Mouse (Mus musculus): ENCODE results near the gene Trim71. TPM values are rescaled to one million over a fixed set of nuclear protein-coding genes. Genes with fewer than 3 reads are reported as not detected.

Trim71 gene
- under 1 TPM; 0.69 TPM for total RNA-seq (2021)

GRCm38 (mm10) chr9:114563761-114564606, at the start of gene Trim71:
Gene Trim71, minus strand, starts transcription at chr9:114564369.
- intact Hi-C loops (cut with DNase I) = no loop called here
- peak; percentile 27 to 28 for DNase-seq (ENCODE audit: low spot score in 2 of 2)

- DNase-seq (ENCODE audit: low spot score in 2 of 2) = no peak
- intact Hi-C loops (cut with DNase I) = no loop called here
Observed at GRCm38 (mm10) chr9:114613026-114613425, 48.9 kb upstream of the Trim71 start.

DNA sequence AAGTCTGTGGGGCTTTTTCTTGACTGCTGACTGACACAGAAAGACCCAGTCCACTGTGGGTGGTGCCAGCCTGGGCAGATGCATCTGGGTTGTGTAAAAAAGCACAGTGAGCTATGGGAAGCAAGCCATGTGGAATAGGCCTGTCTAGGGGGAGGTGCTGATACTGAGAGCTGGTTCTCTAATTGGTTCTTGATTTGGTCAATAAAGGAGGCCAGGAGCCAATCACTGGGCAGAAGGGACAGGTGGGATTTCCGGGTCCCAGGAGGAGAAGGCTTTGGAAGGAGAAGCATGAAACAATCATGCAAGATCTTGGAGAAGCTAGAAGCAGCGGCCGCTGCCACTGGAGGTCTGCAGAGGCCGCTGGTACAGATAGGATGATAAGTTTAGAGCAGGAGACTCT, 48.4 kb upstream of the Trim71 start:
- no peak for DNase-seq (ENCODE audit: low spot score in 2 of 2)
- intact Hi-C loops (cut with DNase I) = no loop called here

- intact Hi-C loops (cut with DNase I) = no loop called here
- DNase-seq (ENCODE audit: low spot score in 2 of 2) = no peak
Observed at GRCm38 (mm10) chr9:114610266-114610665, 46.1 kb upstream of the Trim71 start.

GRCm38 (mm10) chr9:114603876-114604540, 39.8 kb upstream of the Trim71 start:
- DNase-seq (ENCODE audit: low spot score in 2 of 2) = no peak
- intact Hi-C loops (cut with DNase I) = no loop called here

- no peak for DNase-seq (ENCODE audit: low spot score in 2 of 2)
- intact Hi-C loops (cut with DNase I) = no loop called here
Observed at GRCm38 (mm10) chr9:114601096-114601495, 36.9 kb upstream of the Trim71 start.

GRCm38 (mm10) chr9:114585017-114585345, 20.8 kb upstream of the Trim71 start:
- intact Hi-C loops (cut with DNase I) = no loop called here
- DNase-seq (ENCODE audit: low spot score in 2 of 2) = no peak

GRCm38 (mm10) chr9:114584183-114585016, 20.2 kb upstream of the Trim71 start:
- intact Hi-C loops (cut with DNase I) = loop anchor here (5.0 kb wide), 1 partner anchor 167 kb away; no protein-coding TSS in a partner anchor
- DNase-seq (ENCODE audit: low spot score in 2 of 2) = no peak

GRCm38 (mm10) chr9:114583812-114584182, 19.6 kb upstream of the Trim71 start:
- peak; percentile 38 to 43 for DNase-seq (ENCODE audit: low spot score in 2 of 2)
- intact Hi-C loops (cut with DNase I) = loop anchor here (5.0 kb wide), 1 partner anchor 166 kb away; no protein-coding TSS in a partner anchor

DNA sequence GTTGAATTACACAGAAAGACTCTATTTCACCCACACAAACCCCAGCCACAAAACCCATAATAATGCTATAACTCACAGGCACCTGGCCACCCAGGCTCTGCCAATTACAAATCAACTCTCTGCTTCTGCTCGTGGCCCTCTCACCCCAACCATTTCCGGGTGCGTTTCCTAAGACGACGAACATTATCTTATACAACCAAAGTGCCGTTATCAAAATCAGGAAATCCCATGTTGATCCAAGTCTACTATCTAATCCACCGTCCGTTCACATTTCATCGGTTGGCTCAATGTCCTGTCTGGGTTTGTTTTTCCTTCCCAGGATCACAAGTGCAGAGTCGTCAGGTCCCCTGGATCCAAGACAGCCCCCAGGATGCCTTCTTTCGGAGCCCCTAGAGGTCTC, 14.5 kb upstream of the Trim71 start:
- DNase-seq (ENCODE audit: low spot score in 2 of 2) = no peak
- intact Hi-C loops (cut with DNase I) = no loop called here

GRCm38 (mm10) chr9:114576001-114576400, 11.8 kb upstream of the Trim71 start:
- intact Hi-C loops (cut with DNase I) = no loop called here
- no peak for DNase-seq (ENCODE audit: low spot score in 2 of 2)

DNA sequence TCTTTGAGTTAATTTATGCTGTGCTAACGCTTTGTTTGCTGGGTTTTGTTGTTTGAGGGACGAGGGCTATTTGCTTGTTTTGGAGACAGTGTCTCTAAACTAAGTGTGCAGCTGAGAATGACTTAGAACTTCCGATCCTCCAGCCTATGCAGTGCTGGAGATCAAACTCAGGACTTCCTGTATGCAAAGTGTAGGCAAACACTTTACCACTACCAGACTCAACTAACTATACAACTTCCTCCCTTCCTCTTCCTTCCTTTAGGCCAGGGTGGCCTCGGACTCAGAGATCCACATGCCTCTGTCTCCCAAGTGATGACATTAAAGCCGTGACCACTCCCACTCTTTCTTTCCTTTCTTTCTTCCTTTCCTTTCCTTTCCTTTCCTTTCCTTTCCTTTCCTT, 9.4 kb upstream of the Trim71 start:
- intact Hi-C loops (cut with DNase I) = no loop called here
- no peak for DNase-seq (ENCODE audit: low spot score in 2 of 2)

DNA sequence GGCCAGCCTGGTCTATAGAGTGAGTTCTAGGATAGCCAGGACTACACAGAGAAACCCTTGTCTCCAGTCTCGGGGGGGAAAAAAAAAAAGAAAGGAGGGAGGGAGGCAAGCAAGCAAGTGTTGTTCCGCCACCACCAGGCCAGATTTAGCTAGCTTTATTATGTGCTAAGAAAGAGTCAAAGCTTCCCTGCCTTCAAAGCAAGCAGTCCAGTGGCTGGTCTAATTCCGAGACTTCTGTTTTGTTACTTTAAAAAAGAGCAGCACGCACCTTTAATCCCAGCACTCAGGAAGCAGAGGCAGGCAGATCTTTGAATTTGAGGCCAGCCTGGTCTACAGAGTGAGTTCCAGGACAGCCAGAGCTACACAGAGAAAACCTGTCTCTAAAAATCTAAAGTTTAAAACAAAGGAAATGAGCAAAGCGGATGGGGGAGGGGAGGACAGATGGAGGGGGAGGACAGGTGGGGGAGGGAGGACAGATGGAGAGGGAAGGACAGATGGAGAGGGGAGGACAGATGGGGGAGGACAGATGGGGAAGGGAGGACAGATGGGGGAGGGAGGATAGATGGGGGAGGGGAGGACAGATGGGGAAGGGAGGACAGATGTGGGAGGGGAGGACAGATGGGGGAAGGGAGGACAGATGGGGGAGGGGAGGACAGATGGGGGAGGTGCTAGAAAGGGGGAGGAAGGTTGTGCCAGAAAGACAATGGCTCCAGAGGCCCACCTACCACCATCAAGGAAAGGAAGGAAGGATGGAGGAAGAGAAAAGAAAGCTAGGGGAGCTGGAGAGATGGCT, 4.7 kb upstream of the Trim71 start:
- intact Hi-C loops (cut with DNase I) = no loop called here
- no peak for DNase-seq (ENCODE audit: low spot score in 2 of 2)

- DNase-seq (ENCODE audit: low spot score in 2 of 2) = no peak
- intact Hi-C loops (cut with DNase I) = no loop called here
Observed at GRCm38 (mm10) chr9:114564667-114565066, 498 bp upstream of the Trim71 start.

GRCm38 (mm10) chr9:114562919-114563751, 1.0 kb downstream of the Trim71 start:
- DNase-seq (ENCODE audit: low spot score in 2 of 2) = peak; percentile 14 to 19
- intact Hi-C loops (cut with DNase I) = no loop called here

DNA sequence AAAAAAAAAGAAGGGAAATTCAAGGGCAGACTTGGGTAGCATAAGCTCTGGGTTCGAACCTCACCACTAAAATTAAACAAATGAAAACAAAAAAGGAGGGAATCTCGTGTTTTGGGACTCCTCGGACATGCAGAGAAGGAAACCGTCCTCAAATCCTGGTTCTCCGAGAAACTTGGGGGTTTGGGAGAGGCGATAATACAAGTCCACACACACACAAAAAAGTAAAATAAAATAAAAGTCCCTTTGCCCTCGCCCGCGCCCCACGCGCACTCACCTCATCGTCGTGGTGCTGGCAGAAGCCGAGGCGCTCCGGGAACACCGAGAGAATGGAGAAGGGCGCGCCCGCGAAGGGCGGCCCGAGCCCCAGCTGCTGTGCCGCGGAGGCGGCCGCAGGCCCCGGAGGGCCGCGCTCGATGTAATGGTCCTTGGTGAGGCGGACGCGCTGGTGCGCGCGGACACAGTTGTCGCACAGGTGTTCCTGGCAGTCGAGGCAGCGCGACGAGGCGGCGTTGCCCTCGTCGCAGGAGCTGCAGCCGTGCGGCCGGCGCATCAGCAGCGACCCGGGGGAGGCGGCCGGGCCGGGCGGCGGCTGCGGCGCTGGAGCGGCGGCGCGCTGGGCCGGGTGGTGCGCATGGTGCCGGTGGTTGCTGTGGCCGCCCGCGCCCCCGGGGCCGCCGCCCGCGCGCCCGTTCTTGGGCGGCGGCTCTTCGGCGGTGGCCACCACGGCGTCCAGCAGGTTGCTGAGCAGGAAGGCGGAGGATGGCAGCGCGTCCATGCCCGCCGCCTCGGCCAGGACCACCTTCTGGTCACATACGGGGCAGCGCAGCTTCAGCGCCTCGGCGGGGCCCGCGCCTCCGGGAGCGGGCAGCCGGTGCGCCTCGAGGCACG, 1.9 kb downstream of the Trim71 start:
- intact Hi-C loops (cut with DNase I) = no loop called here
- DNase-seq (ENCODE audit: low spot score in 2 of 2) = no peak

DNA sequence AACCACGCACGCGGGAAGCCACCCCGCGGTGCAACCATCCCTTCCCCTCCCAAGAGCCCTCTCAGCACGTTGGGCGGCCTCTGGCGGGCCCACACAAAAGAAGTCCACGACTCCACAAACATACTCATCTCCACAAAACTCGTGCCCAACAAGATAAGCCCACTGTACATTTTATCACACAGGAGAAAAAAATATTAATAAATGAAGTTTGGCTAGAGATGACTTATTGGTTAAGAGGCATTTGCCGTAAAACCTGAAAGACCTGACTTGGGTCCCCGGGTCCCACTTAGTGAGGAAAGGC, 2.5 kb downstream of the Trim71 start:
- no peak for DNase-seq (ENCODE audit: low spot score in 2 of 2)
- intact Hi-C loops (cut with DNase I) = no loop called here

Measured in left cerebral cortex, postnatal 25 days (tissue).